Mouse (Mus musculus): ENCODE results near the gene Elf5. TPM values are rescaled to one million over a fixed set of nuclear protein-coding genes. Genes with fewer than 3 reads are reported as not detected.

Gene Elf5
- total RNA-seq, 2 experiments from 2014 or later = not detected

DNA sequence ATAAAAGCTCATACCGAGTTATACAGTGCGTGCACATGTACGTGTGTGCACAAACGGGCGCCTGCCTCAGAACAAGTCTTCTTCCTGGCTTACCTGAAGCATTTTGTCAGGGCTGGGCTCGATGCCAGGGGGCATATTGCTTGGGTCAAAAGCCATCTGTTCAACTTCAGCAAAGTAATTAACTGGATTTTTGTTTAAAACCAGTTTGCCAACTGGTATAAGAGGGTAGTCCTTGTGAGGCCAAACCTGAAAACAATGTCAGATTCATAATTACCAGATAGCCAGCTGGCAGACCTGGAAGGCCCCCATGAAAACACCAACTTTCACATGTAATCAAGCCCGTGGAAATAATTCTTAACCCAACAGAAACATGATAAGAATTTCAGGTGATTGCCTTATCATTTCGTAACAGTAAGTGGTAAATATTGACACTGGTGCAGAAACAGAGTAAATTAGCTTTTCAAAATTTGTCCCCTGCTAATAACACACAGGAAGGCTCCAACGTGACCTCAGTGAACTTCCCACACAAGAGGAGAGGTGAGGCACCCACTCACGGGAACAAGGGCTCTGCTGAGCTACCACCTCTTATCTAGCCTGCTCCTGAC, 55.6 kb downstream of the Elf5 start:
- DNase-seq (ENCODE audit: low spot score in 2 of 2) = no peak

DNA sequence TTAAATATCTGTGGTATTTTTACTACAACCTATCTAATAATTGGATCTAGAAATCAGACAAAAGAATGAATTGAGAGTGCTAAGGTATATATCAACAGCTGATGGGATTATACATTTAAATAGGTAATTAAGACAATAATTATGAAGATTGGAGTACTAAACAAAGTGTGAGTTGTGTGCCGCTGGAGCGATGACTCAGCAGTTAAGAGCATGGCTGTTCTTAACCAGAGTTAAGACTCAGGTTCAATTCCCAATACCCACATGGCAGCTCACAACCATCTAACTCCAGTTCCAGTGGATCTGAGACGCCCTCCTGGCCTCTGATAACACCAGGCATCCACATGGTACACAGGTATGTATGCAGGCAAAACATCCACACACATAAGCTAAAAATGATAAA, 61.9 kb downstream of the Elf5 start:
- no peak for DNase-seq (ENCODE audit: low spot score in 2 of 2)

- DNase-seq (ENCODE audit: low spot score in 2 of 2) = no peak
These were observed 64.7 kb downstream of the Elf5 start for GRCm38 (mm10) chr2:103476180-103476579.

DNA sequence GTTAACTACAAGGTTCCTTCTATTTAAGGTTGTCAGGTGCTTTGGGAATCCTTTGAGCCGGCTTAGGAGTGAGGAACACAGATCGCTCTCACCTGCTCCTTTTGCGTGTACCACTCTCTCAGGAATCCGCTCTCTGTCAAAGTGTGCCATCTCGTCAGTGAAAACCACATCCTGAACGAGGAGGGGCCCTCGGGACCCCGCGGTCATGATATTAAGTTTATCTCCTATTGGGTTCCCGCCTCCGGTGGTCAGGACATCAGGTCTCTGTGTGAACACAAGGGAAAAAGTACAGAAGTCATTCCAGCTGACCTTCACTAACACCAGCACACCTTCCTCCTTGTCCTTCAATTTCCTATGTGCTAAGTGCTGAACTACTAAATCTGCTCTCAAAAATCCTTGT, 65.2 kb downstream of the Elf5 start:
- no peak for DNase-seq (ENCODE audit: low spot score in 2 of 2)

- no peak for DNase-seq (ENCODE audit: low spot score in 2 of 2)
These were observed 66.0 kb downstream of the Elf5 start for GRCm38 (mm10) chr2:103477456-103477855.

- DNase-seq (ENCODE audit: low spot score in 2 of 2) = no peak
These were observed 66.8 kb downstream of the Elf5 start for GRCm38 (mm10) chr2:103478326-103478725.

DNA sequence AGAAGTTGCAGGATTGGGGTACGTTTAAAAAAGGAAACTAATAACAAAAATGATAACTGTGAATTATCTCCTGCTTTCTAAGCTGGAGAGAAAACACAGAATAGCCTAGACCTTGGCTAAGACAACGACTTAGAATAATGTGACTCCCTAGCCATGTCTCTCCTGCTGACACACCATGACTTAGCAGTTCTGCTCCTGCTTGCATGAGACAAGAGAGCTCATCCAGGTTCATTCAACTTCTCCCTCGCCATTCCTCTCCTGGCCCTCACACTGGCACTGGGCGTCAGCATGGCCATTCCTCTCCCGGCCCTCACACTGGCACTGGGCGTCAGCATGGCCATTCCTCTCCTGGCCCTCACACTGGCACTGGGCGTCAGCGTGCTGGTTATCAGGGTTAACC, 68.8 kb downstream of the Elf5 start:
- no peak for DNase-seq (ENCODE audit: low spot score in 2 of 2)

DNA sequence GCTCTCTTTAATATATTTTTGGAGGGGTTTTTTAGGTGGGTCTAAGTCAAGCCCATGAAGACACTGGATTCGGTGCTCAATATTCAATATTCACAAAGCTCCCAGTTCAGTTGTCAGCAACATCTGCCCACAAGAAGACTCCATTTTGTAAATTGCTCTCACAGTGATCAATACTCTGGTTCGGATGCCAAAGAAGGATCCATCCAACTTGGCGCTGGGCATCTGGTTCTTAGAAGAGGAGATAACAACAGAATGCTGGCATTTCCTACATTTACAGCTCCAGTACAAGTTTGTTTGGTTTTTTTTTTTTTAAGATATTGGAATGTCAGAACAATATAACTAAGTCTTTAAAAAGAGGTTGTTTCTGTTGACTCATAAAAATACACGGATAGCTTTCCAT, 69.4 kb downstream of the Elf5 start:
- no peak for DNase-seq (ENCODE audit: low spot score in 2 of 2)

- DNase-seq (ENCODE audit: low spot score in 2 of 2) = no peak
These were observed 70.1 kb downstream of the Elf5 start for GRCm38 (mm10) chr2:103481314-103482231.

DNA sequence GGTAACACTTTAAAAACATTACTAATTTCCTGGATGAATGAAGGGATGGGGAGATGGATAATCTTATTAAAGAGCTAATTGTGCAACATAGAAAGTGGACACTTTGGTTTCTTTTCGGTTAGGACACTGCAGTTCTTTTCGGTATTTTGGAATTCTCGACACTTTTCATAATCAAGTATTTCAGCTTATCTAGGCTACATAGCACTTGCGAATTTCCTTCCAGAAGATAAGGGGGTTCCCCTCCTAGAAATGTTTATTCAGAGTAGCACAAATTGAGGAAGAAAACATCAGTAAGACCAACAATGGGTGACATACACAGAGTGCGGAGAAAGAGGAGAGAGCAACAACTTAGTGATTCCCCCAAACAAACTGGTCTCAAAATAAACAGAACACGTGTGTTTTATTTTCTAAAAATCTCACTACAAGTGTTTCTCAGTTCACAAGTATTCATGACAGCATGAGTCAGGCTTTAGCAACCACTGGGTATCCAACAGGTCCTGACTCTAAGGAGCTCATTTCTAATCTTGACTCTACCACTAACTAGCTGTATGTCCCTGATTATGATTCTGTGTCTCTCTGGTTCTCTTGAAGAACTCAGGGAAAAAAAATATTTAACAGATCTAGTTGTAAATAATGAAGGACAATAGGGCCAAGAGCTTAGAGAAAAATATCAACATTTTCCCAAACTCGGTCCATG, 71.9 kb downstream of the Elf5 start:
- no peak for DNase-seq (ENCODE audit: low spot score in 2 of 2)

DNA sequence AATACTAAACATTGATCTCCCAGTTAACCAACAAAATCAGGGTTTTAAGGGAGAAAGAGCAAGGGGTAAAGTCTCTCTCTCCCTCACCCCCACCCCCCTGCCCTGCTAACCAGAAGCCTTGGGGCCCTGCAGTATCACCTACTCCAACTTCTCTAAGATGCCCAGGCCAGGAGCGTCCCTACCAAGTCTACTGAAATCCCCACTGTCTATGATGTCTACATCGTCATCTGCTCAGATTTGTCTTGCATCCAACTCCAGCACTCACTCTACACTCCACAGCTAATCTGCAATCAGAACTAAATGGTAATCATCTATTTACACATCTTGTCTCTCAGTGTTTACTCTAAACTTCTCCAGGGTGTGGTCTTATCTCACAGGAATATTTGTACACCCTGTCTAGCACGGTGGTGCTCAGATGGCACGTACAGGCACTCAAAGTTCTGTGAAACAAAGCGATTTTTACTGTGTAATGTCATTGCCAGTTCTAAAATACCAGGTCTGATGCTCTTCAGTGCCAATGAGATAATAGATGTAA, 72.6 kb downstream of the Elf5 start:
- DNase-seq (ENCODE audit: low spot score in 2 of 2) = no peak

DNA sequence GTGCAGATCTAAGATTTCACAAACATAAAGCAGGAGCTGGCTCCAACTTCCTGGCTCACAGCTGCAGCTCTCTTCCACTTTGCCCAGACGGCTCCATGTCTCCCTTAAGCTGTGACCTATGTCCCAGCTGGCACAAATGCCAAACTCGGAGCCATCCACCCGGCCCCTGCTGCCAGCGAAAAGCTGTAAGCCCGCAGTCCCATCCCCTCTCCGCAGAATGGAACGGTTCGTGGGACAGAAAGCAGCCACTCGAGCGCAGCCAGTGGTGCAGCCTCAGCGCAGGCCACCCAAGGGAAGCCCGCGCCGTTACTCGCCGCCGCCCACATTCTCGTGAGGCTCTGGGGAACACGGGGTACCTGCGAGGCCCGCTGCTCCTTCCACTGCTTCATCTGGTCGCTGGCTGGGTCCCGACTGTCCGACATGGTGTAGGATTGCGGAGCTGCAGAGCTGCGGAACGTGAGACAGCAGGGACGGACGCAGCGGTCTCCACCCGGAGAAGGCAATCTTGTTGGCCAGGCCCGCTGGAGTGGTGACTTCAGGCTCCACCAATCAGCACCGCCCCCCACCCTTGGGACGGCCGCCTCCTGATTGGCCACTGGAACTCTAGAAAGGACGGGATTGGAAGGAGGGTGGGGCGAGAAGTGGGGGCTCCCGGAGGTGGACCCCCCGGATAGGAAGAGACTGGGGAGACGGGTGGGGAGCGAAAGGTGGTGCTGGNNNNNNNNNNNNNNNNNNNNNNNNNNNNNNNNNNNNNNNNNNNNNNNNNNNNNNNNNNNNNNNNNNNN, 73.3 kb downstream of the Elf5 start, which contains the start of gene Cat:
Cat (minus strand) TSS at position 544 of the 785 bp plus-strand sequence.
- DNase-seq (ENCODE audit: low spot score in 2 of 2) = peak; percentile 91 to 97

DNA sequence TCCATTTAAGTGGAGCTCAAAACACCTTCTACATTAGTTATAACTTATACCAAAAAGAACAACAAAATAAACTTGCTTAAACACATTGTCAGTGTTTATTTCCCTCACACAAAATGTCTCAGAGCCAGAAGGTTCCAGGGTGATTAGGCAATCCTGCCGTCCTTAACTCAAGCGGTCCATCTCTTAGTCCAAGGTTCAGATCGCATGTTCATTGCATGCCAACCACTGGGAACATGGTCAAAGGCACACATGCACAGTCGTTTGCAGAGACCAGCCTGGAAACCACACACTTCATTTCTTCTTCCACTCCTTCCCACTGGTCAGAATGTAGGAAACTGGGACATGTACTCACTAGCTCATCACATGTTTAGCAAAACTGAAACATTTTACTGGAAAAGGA, 81.0 kb downstream of the Elf5 start:
- no peak for DNase-seq (ENCODE audit: low spot score in 2 of 2)

- no peak for DNase-seq (ENCODE audit: low spot score in 2 of 2)
These were observed 82.3 kb downstream of the Elf5 start for GRCm38 (mm10) chr2:103493827-103494226.

DNA sequence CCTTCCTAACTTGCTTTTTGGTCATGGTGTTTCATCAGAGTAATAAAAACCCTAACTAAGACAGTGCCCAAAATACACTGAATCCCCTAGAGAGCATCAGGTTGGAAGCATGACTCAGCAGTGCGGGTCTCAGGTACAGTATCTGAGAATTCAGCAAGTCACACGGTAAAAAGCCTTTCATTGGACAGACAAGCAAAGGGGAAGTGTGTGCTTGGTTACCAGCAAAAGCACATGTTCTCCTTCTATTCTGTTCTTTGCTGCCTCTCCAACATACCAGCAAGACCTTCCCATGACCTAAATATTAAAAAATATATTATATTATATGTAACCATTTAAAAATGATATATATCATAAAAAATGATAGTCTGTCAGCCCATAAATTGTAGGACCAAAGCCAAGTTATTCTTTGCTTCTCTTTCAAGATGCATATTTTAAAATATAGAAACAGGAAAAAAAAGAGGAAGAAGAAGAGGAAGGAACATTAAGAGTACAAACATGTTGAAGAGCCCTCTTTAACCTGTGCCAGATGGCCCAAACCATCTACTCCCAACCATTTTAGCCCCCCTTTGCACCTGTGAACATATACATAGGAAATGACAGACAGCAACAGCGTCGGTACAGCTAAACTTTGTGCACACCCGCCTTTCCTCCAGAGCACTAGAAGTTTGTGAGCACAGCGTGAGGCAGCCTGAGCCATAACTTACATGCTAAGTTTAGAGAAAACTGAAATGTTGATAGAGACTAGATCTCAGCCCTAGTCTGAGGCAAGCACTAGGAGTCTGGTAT, 84.3 kb downstream of the Elf5 start:
- no peak for DNase-seq (ENCODE audit: low spot score in 2 of 2)

Other genes with a start within 250 kb of the Elf5 start
- gene Ehf, start 108.4 kb upstream of the Elf5 start, total RNA-seq (2021) = under 1 TPM in 1 of 2 experiments, not detected in 1; 0.50 TPM
- 100 to 1,000 TPM; 404 to 406 TPM for gene Cat, start 73.5 kb downstream of the Elf5 start, total RNA-seq (2021)
- gene Abtb2, start 154.6 kb downstream of the Elf5 start, total RNA-seq (2021) = 10 to 100 TPM; 17.3 to 74.9 TPM